Mouse (Mus musculus) retina, adult 2 months (tissue): Measurements from ENCODE around the gene Mthfd1l.
"Not testable (repeated sequence)": the region's sequence is repeated elsewhere in the genome, so short reads cannot be mapped to it uniquely, and the experiment has no call there.

Experiments
- DNase-seq: peaks from one replicate; pipeline ENCODE4 v3.0.0-alpha.2; 2012; ENCODE audit warnings: low read depth, low spot score

The Mthfd1l gene

DNA sequence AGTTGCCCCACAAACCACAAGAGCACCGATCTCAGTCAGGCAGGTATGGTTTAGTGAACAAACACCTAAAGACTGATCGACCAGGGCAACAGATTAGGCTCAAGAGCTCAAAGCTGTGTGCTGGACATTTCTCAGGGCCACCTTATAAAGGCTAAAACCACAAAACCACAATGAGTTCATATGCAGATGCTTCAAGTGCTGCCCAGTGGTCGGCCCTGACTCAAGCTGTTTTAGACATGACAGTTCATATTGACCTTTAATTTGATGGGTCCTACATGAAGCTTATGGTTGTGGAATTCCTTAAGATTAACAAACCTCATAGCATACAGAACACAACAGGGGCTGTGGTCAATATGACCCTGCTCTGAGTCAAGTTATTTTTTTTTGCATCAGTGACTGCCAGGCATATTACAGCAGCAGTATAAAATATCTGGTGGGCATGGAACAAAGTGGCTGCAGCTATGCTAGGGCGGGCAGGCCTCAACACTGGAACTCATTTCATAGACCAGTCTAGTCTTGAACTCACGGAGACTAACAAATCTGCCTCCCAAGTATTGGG is 227.7 kb downstream of the Mthfd1l start:
- no peak for DNase-seq

DNA sequence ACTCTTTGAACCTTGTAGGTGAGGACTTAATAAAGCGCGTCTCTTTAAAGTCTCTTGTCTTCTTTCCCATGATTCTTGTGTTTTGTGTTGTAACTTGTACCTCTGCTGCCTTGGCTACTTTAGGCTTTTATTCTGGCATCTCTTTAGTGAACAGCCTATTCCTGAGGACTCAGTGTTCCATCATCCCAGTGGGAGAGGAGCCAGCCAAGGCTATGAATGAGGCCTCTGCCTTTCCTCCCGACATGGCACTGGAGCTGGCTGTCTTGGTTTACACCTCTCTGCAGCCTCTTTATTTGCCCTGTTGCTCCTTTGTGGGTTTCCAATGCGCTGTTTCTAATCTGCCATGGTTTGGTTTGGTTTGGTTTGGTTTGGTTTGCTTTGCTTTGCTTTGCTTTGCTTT is 228.2 kb downstream of the Mthfd1l start:
- no peak for DNase-seq

DNA sequence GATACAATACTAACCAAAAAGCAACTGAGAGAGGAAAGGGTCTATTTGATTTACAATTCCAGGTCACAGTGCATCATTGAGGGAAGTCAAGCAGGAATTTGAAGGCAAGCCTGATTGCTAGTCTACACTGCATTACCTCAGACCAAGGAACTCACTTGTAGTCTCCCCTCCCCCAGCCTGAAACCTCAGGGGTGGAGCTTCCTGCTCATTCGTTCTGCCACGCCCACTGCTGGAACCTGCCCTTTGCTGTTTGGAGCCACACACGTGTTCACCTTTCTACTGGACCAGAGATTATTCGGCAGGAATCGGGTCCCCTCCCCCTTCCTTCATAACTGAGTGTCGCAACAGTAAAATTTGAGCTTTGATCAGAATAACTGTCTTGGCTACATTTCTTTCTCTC is 230.7 kb downstream of the Mthfd1l start:
- not testable (repeated sequence) for DNase-seq

DNA sequence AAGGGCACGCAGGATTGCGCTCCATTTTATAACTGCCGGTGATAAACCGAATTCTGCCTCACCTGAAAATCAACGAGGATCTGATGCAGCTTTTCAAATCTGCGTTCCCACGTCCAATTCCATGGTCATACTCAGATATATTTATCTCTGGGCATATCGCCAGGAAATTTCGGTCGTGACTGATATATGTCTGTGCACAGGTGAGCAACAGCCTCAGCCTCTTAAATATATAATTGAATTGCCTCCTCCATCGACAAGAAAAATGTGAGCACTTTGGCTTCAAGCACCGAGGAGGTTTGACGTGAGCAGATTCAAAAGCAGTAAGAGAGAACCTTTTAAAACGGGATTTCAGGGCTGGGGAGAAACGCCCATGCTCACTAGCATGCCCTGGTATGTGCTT is 236.1 kb downstream of the Mthfd1l start:
- DNase-seq, result no peak

DNA sequence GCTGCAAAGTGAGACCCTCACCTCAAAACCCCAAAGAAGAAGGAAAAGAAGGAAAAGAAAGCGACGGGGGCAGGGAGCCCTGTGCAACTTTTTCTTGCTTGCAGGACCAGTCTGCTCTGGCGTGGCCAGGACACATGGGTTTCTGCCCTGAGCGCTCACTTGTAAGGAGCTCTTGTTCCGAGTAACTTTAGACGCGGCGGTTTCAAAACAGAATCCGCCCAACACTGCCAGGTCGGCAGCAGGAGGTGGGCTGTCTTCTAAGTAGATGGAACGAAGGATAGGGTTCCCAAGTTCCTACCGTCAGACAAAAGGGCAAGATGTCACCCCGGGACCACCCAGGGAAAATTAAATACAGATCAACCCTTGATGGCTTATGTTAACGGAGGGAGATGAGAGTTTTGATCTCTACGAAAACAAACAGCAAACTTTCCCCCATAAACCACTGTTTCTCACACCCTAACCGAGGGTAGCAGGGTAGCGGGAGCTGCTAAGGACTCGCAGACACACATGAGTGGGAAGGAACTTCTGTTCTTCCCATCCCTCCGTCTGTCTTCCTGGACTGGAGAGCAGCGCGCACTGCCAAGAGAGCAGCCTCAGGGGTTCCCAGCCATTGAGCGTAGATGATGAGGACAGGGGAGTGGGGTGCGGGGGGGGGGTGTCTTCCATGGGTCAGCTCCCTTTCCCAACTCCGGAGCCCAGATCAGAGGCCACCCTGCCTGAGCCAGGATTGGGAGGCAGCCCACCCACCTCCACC is 237.6 kb downstream of the Mthfd1l start:
- DNase-seq, result no peak

DNA sequence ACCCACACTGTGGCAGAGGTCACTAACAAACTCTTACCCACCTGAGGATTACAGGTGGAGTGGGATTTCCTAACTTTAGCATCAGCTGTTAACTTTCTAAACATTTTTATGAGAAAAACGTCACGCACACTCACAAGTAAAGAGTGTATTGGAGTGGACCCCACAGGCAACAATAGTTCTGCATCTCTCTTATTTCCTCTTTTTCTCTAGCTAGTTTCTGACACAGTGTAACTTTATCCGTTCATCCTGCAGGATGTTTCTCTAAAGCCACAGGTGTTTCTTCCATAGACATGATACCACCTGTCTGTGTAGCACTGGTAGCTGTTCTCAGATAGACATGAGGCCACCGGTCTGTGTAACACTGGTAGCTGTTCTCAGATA is 238.1 kb downstream of the Mthfd1l start:
- no peak for DNase-seq
